Mouse (Mus musculus): Measurements from ENCODE around the gene Gmfg. TPM values are rescaled to one million over a fixed set of nuclear protein-coding genes. Genes with fewer than 3 reads are reported as not detected.

Gmfg gene
- polyA plus RNA-seq, 1 experiment from 2014 or later = 35.0 TPM

DNA sequence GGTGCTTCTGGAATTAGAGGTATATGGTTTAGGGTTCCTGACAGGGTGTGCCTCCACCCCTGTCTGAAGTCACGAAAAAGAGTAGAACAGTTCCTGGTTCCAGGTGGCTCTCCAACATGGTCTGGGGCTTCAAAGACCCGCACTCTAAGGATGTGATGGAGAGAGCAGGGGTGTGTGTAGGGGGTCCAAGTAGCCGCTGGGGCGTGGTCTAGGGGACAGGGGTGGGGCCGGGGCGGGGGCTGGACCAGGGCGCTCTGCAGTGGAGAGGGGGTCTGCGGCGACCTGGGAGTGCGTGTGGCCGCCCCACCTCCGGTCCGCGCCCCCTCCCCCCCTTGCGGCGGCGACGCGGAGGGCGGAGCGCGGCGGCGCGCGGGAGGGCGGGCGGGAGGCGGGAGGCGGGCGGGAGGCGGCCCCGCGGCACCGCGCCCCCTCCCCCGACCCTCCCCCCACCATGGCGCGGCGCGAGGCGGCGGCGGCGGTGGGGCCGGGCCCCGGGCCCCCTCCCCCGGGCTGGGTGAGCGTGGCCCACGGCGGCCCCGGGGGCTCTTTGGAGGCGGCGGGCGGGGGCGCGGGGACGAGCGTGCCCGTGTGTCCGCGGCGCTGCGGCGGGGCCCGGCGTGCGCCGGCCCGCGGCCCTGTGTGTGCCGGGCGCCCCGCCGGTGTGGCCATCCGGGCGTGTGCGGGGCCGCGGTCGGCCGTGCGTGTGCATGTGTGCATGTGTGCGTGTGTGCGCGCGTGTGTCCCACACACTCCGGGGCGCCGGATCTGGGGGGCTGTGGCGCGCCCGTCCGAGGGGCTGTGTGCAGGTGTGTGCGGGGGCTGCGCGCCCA, 14.5 kb downstream of the Gmfg start, which contains the start of gene Lrfn1:
TSS of gene Lrfn1 (plus strand) at position 450 of the 830 bp plus-strand sequence.
- no peak for TF ChIP-seq CTCF (IDR thresholded peaks at IDR 0.05; ENCODE audit: low read depth)
- H3K27ac ChIP-seq (ENCODE audit: low read depth, low read length) = no peak within 1 kb of the TSS

DNA sequence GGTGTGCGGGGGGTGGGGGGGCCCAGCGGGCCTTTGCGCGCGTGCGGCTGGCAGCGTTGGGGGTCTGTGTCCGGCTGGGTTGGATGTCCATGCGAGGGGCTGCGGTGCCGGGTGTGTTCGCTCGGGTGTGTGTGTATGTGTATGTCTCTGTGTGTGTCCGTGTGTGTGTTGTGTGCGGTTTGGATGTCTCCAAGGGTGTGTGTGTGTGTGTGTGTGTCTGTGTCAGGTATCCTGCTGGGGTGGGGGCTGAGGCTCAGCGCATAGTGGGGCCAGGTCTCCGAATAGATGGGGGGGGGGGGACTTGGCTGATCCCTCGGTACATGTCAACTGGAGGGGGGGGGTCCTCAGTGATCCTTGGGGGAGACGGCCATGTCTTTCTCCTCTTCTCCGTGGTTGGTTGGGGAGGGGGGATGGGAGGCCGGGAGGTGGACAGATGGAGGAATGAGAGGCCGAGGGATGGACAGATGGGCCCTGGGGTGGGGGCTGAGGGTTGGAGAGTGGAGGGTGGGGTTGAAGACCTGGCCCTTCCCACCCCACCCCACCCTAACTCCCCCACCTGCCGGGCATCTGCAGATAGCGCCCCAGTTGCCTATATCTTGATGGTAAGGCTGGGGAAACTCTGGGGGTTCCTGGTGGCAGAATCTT, 15.2 kb downstream of the Gmfg start:
- WGBS = 2% methylated on average over 22 of the region's 24 CpGs
- H3K27ac ChIP-seq (ENCODE audit: low read depth, low read length) = no peak overlapping the region
- no peaks in the 10 kb centered on the region for H3K36me3 ChIP-seq (ENCODE audit: control insufficient read depth, insufficient read depth)
- H3K4me2 ChIP-seq (replicated peaks; ENCODE audit: low read depth) = peak overlapping the region; percentile 92
- no peaks in the 10 kb centered on the region for H3K27me3 ChIP-seq (replicated peaks; ENCODE audit: control insufficient read depth, insufficient read depth, low read length)
- H3K9ac ChIP-seq (ENCODE audit: low read depth, low read length) = peak overlapping the region; percentile 59
- no peaks in the 10 kb centered on the region for H3K9me3 ChIP-seq (ENCODE audit: control insufficient read depth)
- no peaks in the 10 kb centered on the region for H3K4me1 ChIP-seq (replicated peaks; ENCODE audit: control insufficient read depth, insufficient read depth, low read length)
- H3K4me3 ChIP-seq (ENCODE audit: low read depth, low read length) = peak overlapping the region; percentile 59
- no peak for TF ChIP-seq CTCF (IDR thresholded peaks at IDR 0.05; ENCODE audit: low read depth)
- no peak for ATAC-seq

More for the DNA sequence above, 14.5 kb downstream of the Gmfg start, which contains the start of gene Lrfn1:
- H3K36me3 ChIP-seq (ENCODE audit: control insufficient read depth, insufficient read depth) = no peaks in the 10 kb centered on the region
- H3K4me3 ChIP-seq (ENCODE audit: low read depth, low read length) = peak within 1 kb of the TSS; percentile 59
- H3K4me2 ChIP-seq (replicated peaks; ENCODE audit: low read depth) = peak within 1 kb of the TSS; percentile 92
- ATAC-seq = 0 out of 2 replicates have a peak, but pooled peaks have one; percentile 39
- no peaks in the 10 kb centered on the region for H3K9me3 ChIP-seq (ENCODE audit: control insufficient read depth)
- H3K27me3 ChIP-seq (replicated peaks; ENCODE audit: control insufficient read depth, insufficient read depth, low read length) = no peaks in the 10 kb centered on the region
- H3K9ac ChIP-seq (ENCODE audit: low read depth, low read length) = peak within 1 kb of the TSS; percentile 59
- WGBS = under 1% methylated on average over 53 of the region's 97 CpGs
- H3K4me1 ChIP-seq (replicated peaks; ENCODE audit: control insufficient read depth, insufficient read depth, low read length) = no peaks in the 10 kb centered on the region

DNA sequence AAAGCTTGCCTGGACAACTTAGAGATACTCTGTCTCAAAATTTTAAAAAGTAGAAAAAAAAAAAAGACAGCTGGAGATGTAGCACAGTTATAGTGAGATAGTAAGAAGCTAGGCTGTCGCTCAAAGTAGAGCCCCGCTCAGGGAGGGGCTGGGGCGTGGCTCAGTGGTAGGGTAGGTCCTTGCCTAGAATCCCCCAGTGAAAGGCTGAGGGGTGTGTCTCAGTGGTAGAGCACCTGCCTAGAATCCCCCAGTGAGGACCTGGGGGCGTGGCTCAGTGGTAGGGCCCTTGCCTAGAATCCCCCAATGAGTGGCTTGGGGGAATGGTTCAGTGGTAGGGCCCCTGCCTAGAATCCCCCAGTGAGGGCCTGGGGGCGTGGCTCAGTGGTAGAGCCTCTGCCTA, 23.1 kb downstream of the Gmfg start:
- Histone ChIP-seq H3K27me3 (replicated peaks; ENCODE audit: control insufficient read depth, insufficient read depth, low read length) (no peaks in the 10 kb centered on the region), H3K27ac (ENCODE audit: low read depth, low read length) (no peak overlapping the region), H3K36me3 (ENCODE audit: control insufficient read depth, insufficient read depth) (peaks cover 7% of the 10 kb centered on the region; the same call in 1 of the 2 replicates), H3K9me3 (ENCODE audit: control insufficient read depth) (no peaks in the 10 kb centered on the region), H3K4me2 (replicated peaks; ENCODE audit: low read depth) (no peak overlapping the region), H3K4me1 (replicated peaks; ENCODE audit: control insufficient read depth, insufficient read depth, low read length) (no peaks in the 10 kb centered on the region), H3K4me3 (ENCODE audit: low read depth, low read length) (no peak overlapping the region), H3K9ac (ENCODE audit: low read depth, low read length) (no peak overlapping the region)
- 89% methylated on average over 5 of the region's 5 CpGs for WGBS
- ATAC-seq = no peak
- TF ChIP-seq CTCF (IDR thresholded peaks at IDR 0.05; ENCODE audit: low read depth) = no peak

DNA sequence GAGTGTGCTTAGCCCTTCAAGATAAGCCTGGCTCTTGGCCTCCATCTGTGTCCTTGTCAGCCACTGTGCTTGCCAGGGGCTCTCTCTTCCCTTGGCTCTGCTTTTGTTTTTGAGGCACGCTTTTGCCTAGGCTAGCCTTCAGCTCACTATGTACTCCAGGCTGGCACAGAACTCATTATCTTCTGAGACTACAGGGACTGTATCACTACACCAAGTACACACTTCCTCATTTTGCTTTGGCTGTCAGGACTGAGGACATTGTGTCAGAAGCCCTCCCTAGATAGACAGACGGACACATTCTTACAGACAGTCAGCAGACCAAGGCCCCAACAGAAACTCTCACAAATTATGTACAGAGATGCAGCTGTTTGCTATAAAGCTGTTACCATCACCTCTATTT, 25.5 kb downstream of the Gmfg start:
- Histone ChIP-seq H3K9ac (ENCODE audit: low read depth, low read length) (no peak overlapping the region), H3K27me3 (replicated peaks; ENCODE audit: control insufficient read depth, insufficient read depth, low read length) (0 out of 2 replicates have a peak, but pooled peaks cover 8% of the 10 kb centered on the region), H3K36me3 (ENCODE audit: control insufficient read depth, insufficient read depth) (peaks cover 7% of the 10 kb centered on the region; the same call in 1 of the 2 replicates), H3K4me1 (replicated peaks; ENCODE audit: control insufficient read depth, insufficient read depth, low read length) (no peaks in the 10 kb centered on the region), H3K27ac (ENCODE audit: low read depth, low read length) (no peak overlapping the region), H3K4me2 (replicated peaks; ENCODE audit: low read depth) (no peak overlapping the region), H3K9me3 (ENCODE audit: control insufficient read depth) (no peaks in the 10 kb centered on the region), H3K4me3 (ENCODE audit: low read depth, low read length) (no peak overlapping the region)
- no peak for ATAC-seq
- 96% methylated on average over 2 of the region's 2 CpGs for WGBS
- no peak for TF ChIP-seq CTCF (IDR thresholded peaks at IDR 0.05; ENCODE audit: low read depth)

DNA sequence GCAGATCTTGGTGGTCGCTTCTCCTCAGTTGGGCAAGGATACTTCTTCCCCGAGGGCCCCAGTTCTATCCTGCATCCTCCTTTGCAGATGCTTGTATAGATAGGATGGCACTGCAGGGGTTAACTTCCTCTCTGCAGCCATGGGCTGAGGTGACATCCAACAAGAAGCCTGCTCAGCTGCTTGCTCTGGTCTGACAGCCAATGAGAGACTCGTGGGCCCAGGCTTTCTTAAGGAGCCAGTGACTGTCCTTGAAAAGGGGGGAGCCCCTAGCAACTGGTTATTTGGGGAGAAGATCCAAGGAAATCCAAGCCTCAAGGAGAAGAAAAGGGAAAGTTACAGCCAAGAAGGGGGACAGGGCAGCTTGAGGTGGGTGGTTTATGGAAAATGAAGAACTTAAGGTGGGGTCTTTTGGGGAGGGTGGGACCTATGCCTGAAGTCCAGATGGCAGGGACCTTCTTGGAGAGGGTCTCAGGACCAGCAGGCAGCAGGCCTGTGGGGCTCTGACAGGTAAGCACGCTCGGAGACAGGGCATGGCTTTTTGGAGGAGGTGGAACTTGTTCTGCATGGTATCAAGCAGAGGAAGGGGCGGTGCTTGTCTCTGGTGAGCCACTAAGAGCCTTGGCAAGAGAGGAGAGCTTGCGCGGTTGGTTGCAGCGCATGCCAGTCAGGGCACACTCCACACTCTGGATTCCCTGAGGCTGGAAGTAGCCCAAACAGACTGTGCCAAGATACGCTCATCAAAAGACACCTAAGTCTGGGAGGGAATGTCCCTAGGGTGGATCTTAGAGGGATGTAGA, 27.4 kb downstream of the Gmfg start:
- 63% methylated on average over 10 of the region's 10 CpGs for WGBS
- no peak overlapping the region for H3K9ac ChIP-seq (ENCODE audit: low read depth, low read length)
- no peaks in the 10 kb centered on the region for H3K4me1 ChIP-seq (replicated peaks; ENCODE audit: control insufficient read depth, insufficient read depth, low read length)
- H3K27me3 ChIP-seq (replicated peaks; ENCODE audit: control insufficient read depth, insufficient read depth, low read length) = 0 out of 2 replicates have a peak, but pooled peaks cover 8% of the 10 kb centered on the region
- peaks cover 5% of the 10 kb centered on the region; the same call in 1 of the 2 replicates for H3K36me3 ChIP-seq (ENCODE audit: control insufficient read depth, insufficient read depth)
- H3K4me2 ChIP-seq (replicated peaks; ENCODE audit: low read depth) = no peak overlapping the region
- no peaks in the 10 kb centered on the region for H3K9me3 ChIP-seq (ENCODE audit: control insufficient read depth)
- H3K4me3 ChIP-seq (ENCODE audit: low read depth, low read length) = no peak overlapping the region
- H3K27ac ChIP-seq (ENCODE audit: low read depth, low read length) = no peak overlapping the region
- ATAC-seq = no peak
- TF ChIP-seq CTCF (IDR thresholded peaks at IDR 0.05; ENCODE audit: low read depth) = no peak
